Mouse (Mus musculus): ENCODE results near the gene Txndc9. TPM values are rescaled to one million over a fixed set of nuclear protein-coding genes. Genes with fewer than 3 reads are reported as not detected.

Txndc9 gene
- polyA plus RNA-seq (2011; ENCODE audit: insufficient read depth, insufficient read length, low read depth, missing spikeins) = 93.8 and 97.5 TPM in 2 replicates

- Histone ChIP-seq H3K27ac (ENCODE audit: insufficient read depth, low read length) (peak within 1 kb of the TSS; percentile 60), H3K9me3 (replicated peaks; ENCODE audit: control insufficient read depth, insufficient read depth, low read length, poor library complexity, severe bottlenecking) (no peaks in the 10 kb centered on the region), H3K27me3 (ENCODE audit: control insufficient read depth, insufficient read depth, low read length, poor library complexity, severe bottlenecking) (no peaks in the 10 kb centered on the region), H3K4me3 (ENCODE audit: low read depth, low read length) (peak within 1 kb of the TSS; percentile 83), H3K36me3 (ENCODE audit: control insufficient read depth, insufficient read depth, low read length, poor library complexity, severe bottlenecking) (peaks cover 25% of the 10 kb centered on the region), H3K9ac (ENCODE audit: low read depth, poor library complexity, severe bottlenecking) (peak within 1 kb of the TSS; percentile 90), H3K4me1 (ENCODE audit: control insufficient read depth, insufficient read depth, low read length) (peaks cover 2% of the 10 kb centered on the region)
- TF ChIP-seq POLR2A (IDR thresholded peaks at IDR 0.05; ENCODE audit: insufficient read depth, low read length) (peak; percentile 21), CTCF (IDR thresholded peaks at IDR 0.05; ENCODE audit: low read depth, low read length) (peak; percentile 27), EP300 (IDR thresholded peaks at IDR 0.05; ENCODE audit: insufficient read depth, low read depth, low read length) (no peak; the same call in 1 of the 2 replicates)
These were observed at the start of gene Txndc9, which contains the start of gene Eif5b for GRCm38 (mm10) chr1:37997867-37998266. TSS of gene Txndc9 (minus strand) at chr1:37997893. TSS of gene Eif5b (plus strand) at chr1:37998010.

- H3K27me3 ChIP-seq (ENCODE audit: control insufficient read depth, insufficient read depth, low read length, poor library complexity, severe bottlenecking) = no peaks in the 10 kb centered on the region
- no peaks in the 10 kb centered on the region for H3K9me3 ChIP-seq (replicated peaks; ENCODE audit: control insufficient read depth, insufficient read depth, low read length, poor library complexity, severe bottlenecking)
- no peak overlapping the region for H3K27ac ChIP-seq (ENCODE audit: insufficient read depth, low read length)
- H3K4me3 ChIP-seq (ENCODE audit: low read depth, low read length) = no peak overlapping the region
- H3K9ac ChIP-seq (ENCODE audit: low read depth, poor library complexity, severe bottlenecking) = no peak overlapping the region
- H3K4me1 ChIP-seq (ENCODE audit: control insufficient read depth, insufficient read depth, low read length) = no peaks in the 10 kb centered on the region
- peaks cover 42% of the 10 kb centered on the region for H3K36me3 ChIP-seq (ENCODE audit: control insufficient read depth, insufficient read depth, low read length, poor library complexity, severe bottlenecking)
- TF ChIP-seq EP300 (IDR thresholded peaks at IDR 0.05; ENCODE audit: insufficient read depth, low read depth, low read length) (no peak), CTCF (IDR thresholded peaks at IDR 0.05; ENCODE audit: low read depth, low read length) (no peak), POLR2A (IDR thresholded peaks at IDR 0.05; ENCODE audit: insufficient read depth, low read length) (no peak)
These were observed 41.2 kb upstream of the Txndc9 start for GRCm38 (mm10) chr1:38038898-38039297.

GRCm38 (mm10) chr1:38037375-38037774 lies 39.7 kb upstream of the Txndc9 start:
- H3K9ac ChIP-seq (ENCODE audit: low read depth, poor library complexity, severe bottlenecking) = no peak overlapping the region
- TF ChIP-seq EP300 (IDR thresholded peaks at IDR 0.05; ENCODE audit: insufficient read depth, low read depth, low read length) (no peak), POLR2A (IDR thresholded peaks at IDR 0.05; ENCODE audit: insufficient read depth, low read length) (no peak), CTCF (IDR thresholded peaks at IDR 0.05; ENCODE audit: low read depth, low read length) (no peak)
- H3K9me3 ChIP-seq (replicated peaks; ENCODE audit: control insufficient read depth, insufficient read depth, low read length, poor library complexity, severe bottlenecking) = no peaks in the 10 kb centered on the region
- H3K27ac ChIP-seq (ENCODE audit: insufficient read depth, low read length) = no peak overlapping the region
- H3K4me3 ChIP-seq (ENCODE audit: low read depth, low read length) = no peak overlapping the region
- peaks cover 52% of the 10 kb centered on the region for H3K36me3 ChIP-seq (ENCODE audit: control insufficient read depth, insufficient read depth, low read length, poor library complexity, severe bottlenecking)
- no peaks in the 10 kb centered on the region for H3K4me1 ChIP-seq (ENCODE audit: control insufficient read depth, insufficient read depth, low read length)
- H3K27me3 ChIP-seq (ENCODE audit: control insufficient read depth, insufficient read depth, low read length, poor library complexity, severe bottlenecking) = no peaks in the 10 kb centered on the region

- Histone ChIP-seq H3K4me1 (ENCODE audit: control insufficient read depth, insufficient read depth, low read length) (no peaks in the 10 kb centered on the region), H3K9me3 (replicated peaks; ENCODE audit: control insufficient read depth, insufficient read depth, low read length, poor library complexity, severe bottlenecking) (no peaks in the 10 kb centered on the region), H3K4me3 (ENCODE audit: low read depth, low read length) (no peak overlapping the region), H3K9ac (ENCODE audit: low read depth, poor library complexity, severe bottlenecking) (no peak overlapping the region), H3K27ac (ENCODE audit: insufficient read depth, low read length) (no peak overlapping the region), H3K27me3 (ENCODE audit: control insufficient read depth, insufficient read depth, low read length, poor library complexity, severe bottlenecking) (no peaks in the 10 kb centered on the region), H3K36me3 (ENCODE audit: control insufficient read depth, insufficient read depth, low read length, poor library complexity, severe bottlenecking) (peaks cover 46% of the 10 kb centered on the region)
- no peak for TF ChIP-seq POLR2A (IDR thresholded peaks at IDR 0.05; ENCODE audit: insufficient read depth, low read length)
- no peak for TF ChIP-seq EP300 (IDR thresholded peaks at IDR 0.05; ENCODE audit: insufficient read depth, low read depth, low read length)
- TF ChIP-seq CTCF (IDR thresholded peaks at IDR 0.05; ENCODE audit: low read depth, low read length) = no peak
These were observed 37.8 kb upstream of the Txndc9 start for GRCm38 (mm10) chr1:38035521-38035920.

- H3K4me3 ChIP-seq (ENCODE audit: low read depth, low read length) = no peak overlapping the region
- H3K4me1 ChIP-seq (ENCODE audit: control insufficient read depth, insufficient read depth, low read length) = no peaks in the 10 kb centered on the region
- no peaks in the 10 kb centered on the region for H3K27me3 ChIP-seq (ENCODE audit: control insufficient read depth, insufficient read depth, low read length, poor library complexity, severe bottlenecking)
- no peak overlapping the region for H3K27ac ChIP-seq (ENCODE audit: insufficient read depth, low read length)
- H3K9ac ChIP-seq (ENCODE audit: low read depth, poor library complexity, severe bottlenecking) = no peak overlapping the region
- peaks cover 19% of the 10 kb centered on the region for H3K36me3 ChIP-seq (ENCODE audit: control insufficient read depth, insufficient read depth, low read length, poor library complexity, severe bottlenecking)
- no peaks in the 10 kb centered on the region for H3K9me3 ChIP-seq (replicated peaks; ENCODE audit: control insufficient read depth, insufficient read depth, low read length, poor library complexity, severe bottlenecking)
- TF ChIP-seq CTCF (IDR thresholded peaks at IDR 0.05; ENCODE audit: low read depth, low read length) (no peak), POLR2A (IDR thresholded peaks at IDR 0.05; ENCODE audit: insufficient read depth, low read length) (no peak), EP300 (IDR thresholded peaks at IDR 0.05; ENCODE audit: insufficient read depth, low read depth, low read length) (no peak)
These were observed 33.7 kb upstream of the Txndc9 start for GRCm38 (mm10) chr1:38031391-38031790.

GRCm38 (mm10) chr1:38027301-38027700 lies 29.6 kb upstream of the Txndc9 start:
- H3K27me3 ChIP-seq (ENCODE audit: control insufficient read depth, insufficient read depth, low read length, poor library complexity, severe bottlenecking) = no peaks in the 10 kb centered on the region
- H3K36me3 ChIP-seq (ENCODE audit: control insufficient read depth, insufficient read depth, low read length, poor library complexity, severe bottlenecking) = peaks cover 19% of the 10 kb centered on the region
- H3K4me1 ChIP-seq (ENCODE audit: control insufficient read depth, insufficient read depth, low read length) = no peaks in the 10 kb centered on the region
- H3K9me3 ChIP-seq (replicated peaks; ENCODE audit: control insufficient read depth, insufficient read depth, low read length, poor library complexity, severe bottlenecking) = no peaks in the 10 kb centered on the region
- H3K4me3 ChIP-seq (ENCODE audit: low read depth, low read length) = no peak overlapping the region
- TF ChIP-seq CTCF (IDR thresholded peaks at IDR 0.05; ENCODE audit: low read depth, low read length) (no peak), EP300 (IDR thresholded peaks at IDR 0.05; ENCODE audit: insufficient read depth, low read depth, low read length) (no peak), POLR2A (IDR thresholded peaks at IDR 0.05; ENCODE audit: insufficient read depth, low read length) (no peak)
- no peak overlapping the region for H3K9ac ChIP-seq (ENCODE audit: low read depth, poor library complexity, severe bottlenecking)
- no peak overlapping the region for H3K27ac ChIP-seq (ENCODE audit: insufficient read depth, low read length)
